In the genomic region with DNA sequence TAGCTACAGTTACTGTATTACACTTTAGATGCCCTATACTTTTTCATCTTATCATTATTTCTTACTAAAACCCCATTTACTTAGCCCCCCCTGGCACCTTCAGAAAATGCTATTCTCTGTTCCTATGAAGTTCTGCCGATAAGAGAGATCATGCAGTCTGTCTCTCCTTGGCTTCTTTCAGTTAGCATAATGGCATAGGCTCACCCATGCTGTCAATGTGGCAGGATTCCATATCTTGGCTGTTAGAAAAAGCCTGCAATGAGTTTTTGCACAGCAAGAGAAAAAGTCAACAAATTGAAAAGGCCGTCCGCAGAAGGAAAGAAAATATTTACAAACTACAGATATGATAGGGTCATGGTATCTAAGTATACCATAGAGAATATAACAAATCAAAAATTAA, we compare ENCODE assay signal across 12 mouse cellular contexts.
A peak's percentile ranks its signal among the peaks of the same experiment; 100 is the strongest.
DNase-seq lines count a peak whose midpoint lies in the region; ATAC-seq lines count a peak whose summit lies in the region.
"Had no signal": no experiment of that assay in that cellular context is flagged by ENCODE, and none has a peak within 500 bp of the region (broad histone marks: within the 10 kb centered on the region; RNA-seq: fewer than 3 reads in every experiment).

No protein-coding gene starts in this region.

- ATAC-seq in erythroid progenitor cell, adult 5-6 weeks (replicated peaks; ENCODE audit: low FRiP score, poor library complexity, severe bottlenecking): no peak
- ATAC-seq: hindbrain, postnatal 0 days; intestine, postnatal 0 days had no signal

- peak; percentile 6 to 48 for DNase-seq in layer of hippocampus, adult 18-20 months (ENCODE audit: low spot score in 2 of 2)
- DNase-seq in layer of hippocampus, postnatal 25 days (ENCODE audit: extremely low spot score in 1 of 2, low spot score in 1 of 2): no peak
- DNase-seq in cerebellum, adult 18-20 months: peak; percentile 71 to 83
- DNase-seq in cerebellum, postnatal 14 days: peak; percentile 75 to 85
- no peak for DNase-seq in natural killer cell, adult 2 months (ENCODE audit: low spot score in 2 of 2)
- no peak for DNase-seq in kidney, adult 8-10 months
- DNase-seq: adrenal gland, adult 8-10 months; gastrocnemius, postnatal 25 days; liver, embryonic 13.5 days had no signal

Comparison
In these comparisons a context has a peak if more than half of its experiments do, and no peak if none do; other contexts are left out.
1. DNase-seq: peak in layer of hippocampus, adult 18-20 months (2 of 2), cerebellum, adult 18-20 months (2 of 2) and cerebellum, postnatal 14 days (2 of 2); none in layer of hippocampus, postnatal 25 days (0 of 2), natural killer cell, adult 2 months (0 of 2) and kidney, adult 8-10 months (0 of 2).